Mouse (Mus musculus) embryo, embryonic 11.5 days (tissue): ENCODE measurements around the gene Nlrp3.
A peak's percentile ranks its signal among the peaks of the same experiment; 100 is the strongest.

Experiments
- DNase-seq: peaks from one replicate; pipeline ENCODE4 v3.0.0-alpha.2; 2012; ENCODE audit warnings: low read depth, low spot score

Nlrp3 gene

DNA sequence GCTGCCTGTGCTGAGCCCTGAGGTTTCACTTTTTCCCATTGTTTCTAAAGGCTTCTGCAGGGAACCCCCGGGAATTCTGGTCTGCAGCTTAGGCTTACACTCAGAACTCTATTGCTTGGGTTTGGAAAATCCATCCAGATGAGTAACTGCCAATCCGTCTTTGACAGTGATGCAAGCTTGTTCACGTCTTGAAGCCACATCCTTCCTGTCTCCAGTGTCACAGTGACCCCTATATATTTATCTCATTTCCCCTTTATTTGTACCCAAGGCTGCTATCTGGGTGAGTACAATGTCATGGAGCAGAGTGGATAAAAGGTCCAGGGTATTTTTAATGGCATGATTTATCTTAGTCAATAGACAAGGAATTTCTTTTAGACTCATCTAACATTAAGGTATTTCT lies at the start of gene Nlrp3:
Gene Nlrp3, plus strand, starts transcription at position 245 of the 400 bp plus-strand sequence.
- no peak for DNase-seq

DNA sequence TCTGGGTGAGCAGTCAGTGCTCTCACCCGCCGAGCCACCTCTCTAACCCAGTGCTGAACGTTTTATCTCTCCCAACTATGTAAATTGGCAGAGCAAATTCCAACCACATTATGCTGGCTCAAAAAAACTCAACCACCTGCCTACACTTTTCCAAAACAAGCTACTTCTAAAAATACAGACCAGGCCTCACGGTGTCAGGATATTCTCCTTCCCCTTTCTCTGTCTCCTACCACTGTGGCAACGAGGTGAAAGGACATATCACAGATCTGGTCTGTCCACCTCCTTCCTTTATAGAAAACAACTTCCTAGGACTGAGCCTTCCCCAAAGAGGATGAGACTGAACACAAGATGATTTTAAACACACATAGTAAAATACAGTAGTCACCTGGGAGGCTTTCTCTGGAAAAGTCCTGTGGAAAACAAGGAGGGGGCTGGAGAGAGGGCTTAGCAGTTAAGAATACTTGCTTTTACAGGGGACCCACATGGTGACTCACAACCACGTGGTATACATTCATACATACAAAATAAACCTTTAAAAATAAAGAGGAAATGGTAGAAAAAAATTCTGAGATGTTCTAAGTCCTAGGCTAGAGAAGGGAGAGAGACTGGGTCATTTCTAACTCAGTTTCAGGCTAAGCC lies 44.6 kb upstream of the Nlrp3 start:
- no peak for DNase-seq

DNA sequence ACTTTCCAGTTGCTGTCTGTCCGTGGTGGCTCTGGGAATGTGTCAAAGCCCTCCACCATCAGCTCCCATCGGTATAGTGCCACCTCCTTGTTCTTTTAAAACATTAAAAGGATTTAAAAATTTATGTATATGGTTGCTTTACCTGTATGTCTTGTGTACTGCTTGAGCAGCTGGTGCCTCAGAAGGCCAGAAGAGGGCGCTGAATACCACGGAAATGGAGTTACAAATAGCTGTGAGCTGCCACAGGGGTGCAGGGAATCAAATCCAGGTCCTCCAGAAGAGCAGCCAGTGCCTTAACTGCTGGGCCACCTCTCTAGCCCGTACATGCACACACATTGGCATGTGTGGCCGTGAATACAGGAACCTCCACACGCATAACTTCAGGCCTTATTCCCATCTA lies 43.6 kb upstream of the Nlrp3 start:
- DNase-seq = no peak

- no peak for DNase-seq
Observed at GRCm38 (mm10) chr11:59501978-59502700, 39.2 kb upstream of the Nlrp3 start.

- DNase-seq = peak; percentile 59
Observed at GRCm38 (mm10) chr11:59505351-59505838, 36.0 kb upstream of the Nlrp3 start.

DNA sequence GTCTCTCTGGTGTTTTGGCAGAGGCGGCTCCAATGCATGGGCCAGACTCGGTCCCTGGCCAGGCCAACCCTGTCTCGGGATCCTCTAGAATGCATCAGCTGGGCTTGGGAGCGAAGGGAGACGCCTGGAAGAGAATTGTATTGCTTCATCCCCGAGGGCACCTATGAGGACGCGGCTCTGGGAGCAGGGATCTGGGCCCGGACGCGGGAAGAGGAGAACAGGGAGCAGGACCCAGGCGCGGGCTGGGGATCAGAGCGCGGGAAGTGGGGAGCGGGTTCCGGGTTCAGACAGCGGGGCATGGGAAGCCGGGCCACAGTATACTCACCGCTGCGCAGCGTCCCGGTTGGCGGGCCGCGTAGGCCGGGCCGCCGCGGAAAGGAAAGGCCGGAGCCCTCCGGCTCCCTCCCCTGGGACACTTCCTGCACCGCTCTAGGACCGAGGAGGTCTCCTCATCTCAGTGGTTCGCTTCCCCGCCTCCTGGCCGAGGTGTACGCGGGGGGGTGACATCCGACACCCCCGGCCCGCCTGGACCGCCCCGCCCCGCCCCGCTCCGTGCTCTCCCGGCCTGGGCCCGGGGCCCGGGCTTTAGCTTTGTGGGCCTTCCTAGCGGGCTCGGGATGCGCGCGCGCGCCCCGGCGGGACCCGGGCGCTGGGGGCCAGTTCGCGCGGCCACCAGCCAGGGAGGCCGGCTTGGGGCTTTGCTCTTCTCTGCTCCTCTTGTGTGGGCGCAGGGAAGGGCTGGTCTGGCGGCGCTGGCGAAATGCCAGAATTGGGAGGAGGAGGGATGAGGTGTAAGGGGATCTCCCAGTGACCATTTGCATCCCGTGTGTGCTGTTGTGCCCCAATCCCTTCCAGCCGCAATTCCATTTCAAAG lies 35.3 kb upstream of the Nlrp3 start:
- DNase-seq = peak; percentile 79

DNA sequence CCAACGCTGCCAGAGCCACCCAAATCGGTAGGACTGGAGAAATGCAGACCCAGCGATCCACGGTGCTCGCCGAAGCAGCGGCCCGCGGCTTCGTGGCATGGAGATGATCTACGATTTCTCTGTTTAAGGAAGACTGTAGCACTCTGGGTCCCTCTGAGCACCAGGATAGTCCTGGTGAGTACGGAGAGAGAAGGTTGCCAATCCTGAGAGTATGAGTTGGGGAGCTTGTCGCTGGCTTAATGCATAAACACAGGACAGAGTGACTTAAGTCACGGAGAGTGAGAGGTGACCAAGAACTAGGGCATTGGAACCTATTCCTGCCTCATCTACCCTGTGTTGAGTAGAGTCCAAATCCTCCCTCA lies 34.7 kb upstream of the Nlrp3 start:
- DNase-seq = no peak

DNA sequence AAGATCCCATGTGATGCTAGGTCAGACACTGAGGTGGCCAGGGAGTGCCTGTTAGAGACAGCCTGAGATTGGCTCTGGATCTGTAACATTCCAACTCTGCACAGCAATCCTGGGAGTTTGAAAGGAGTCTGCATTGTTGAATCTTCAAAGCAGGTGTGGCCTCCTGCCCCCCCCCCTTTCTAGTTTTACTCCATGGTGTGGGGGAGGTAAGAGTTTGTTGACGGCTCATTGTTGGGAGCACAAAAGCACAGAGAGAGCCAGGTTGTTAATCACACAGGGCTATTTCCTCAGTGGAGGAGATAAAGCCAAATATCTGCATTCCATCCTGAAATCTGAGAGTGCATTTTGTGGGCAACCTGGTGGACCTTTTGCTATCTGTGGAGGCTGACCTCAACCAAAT lies 29.8 kb upstream of the Nlrp3 start:
- DNase-seq = no peak

DNA sequence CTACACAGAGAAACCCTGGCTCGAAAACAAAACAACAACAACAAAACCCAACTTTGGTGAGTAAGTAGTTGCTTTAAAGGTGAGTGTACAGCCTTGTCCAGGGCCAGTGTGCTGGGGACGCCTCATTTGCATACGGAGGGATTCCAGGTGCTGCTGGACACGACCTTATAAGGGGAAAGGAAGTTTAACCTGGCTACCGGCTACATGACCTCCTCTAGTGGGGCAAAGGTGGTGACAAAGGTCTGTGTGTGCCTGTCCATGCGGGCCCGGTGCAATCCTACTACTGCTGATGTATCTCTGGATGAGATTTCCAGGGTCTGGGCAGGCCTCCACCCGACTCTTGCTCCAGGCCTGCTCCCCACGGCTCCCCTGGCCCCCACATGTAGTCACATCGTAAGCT lies 28.6 kb upstream of the Nlrp3 start:
- no peak for DNase-seq

GRCm38 (mm10) chr11:59513556-59513955 lies 27.8 kb upstream of the Nlrp3 start:
- DNase-seq = no peak

DNA sequence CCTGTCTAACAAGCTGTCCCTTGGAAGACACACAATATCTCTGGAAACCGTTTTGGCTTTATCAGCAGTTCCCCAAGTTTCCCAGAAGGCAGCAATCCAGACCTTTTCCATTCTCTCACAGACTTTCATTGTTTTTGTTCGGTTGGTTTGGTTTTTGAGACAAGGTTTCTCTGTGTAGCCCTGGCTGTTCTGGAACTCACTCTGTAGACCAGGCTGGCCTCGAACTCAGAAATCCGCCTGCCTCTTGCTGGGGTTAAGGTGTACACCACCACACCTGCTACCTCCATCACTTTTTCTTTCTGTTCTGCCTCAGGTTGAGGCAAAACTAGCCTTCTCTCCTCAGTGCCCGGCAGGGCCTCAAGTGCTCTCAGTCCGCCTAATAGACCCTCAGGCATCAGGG lies 27.0 kb upstream of the Nlrp3 start:
- no peak for DNase-seq

- DNase-seq = no peak
Observed at GRCm38 (mm10) chr11:59514789-59515188, 26.6 kb upstream of the Nlrp3 start.

DNA sequence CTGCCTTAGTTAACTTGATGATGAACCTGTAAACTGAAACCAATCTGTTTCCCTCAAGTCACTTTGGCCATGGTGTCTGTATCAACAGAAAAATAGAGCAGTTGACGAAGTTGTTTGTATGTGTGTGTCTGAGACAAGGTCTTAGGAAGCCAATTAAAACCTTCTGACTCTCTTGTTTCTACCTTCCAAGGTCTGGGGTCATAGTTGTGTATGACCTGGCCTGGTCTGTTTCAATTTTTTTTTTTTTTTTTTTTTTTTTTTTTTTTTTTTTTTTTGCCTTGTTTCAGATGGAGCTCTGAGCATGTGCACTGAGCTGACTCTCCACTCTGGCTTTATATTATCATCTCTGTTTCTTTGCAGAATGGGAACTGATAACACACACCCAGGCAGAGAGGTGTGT lies 23.9 kb upstream of the Nlrp3 start:
- no peak for DNase-seq

DNA sequence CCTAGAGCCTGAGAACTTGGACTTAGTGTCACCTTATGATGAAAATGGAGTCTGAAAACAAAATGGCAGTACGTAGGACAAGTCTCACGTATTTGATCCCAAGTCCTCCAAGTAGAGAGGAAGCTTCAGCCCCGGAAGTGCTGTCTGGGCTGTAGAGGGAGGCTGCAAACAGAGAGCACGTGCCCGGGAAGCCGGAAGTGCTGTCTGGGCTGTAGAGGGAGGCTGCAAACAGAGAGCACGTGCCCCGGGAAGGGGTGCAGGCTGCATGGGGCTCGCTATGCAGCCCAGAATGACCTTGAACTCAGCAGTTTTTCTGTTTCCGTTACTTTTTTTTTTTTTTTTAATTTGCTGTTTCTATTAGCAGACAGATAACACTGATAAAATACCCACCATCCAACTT lies 23.1 kb upstream of the Nlrp3 start:
- no peak for DNase-seq

GRCm38 (mm10) chr11:59519741-59520495 lies 21.4 kb upstream of the Nlrp3 start:
- DNase-seq = no peak

GRCm38 (mm10) chr11:59524150-59524549 lies 17.2 kb upstream of the Nlrp3 start:
- DNase-seq = no peak

DNA sequence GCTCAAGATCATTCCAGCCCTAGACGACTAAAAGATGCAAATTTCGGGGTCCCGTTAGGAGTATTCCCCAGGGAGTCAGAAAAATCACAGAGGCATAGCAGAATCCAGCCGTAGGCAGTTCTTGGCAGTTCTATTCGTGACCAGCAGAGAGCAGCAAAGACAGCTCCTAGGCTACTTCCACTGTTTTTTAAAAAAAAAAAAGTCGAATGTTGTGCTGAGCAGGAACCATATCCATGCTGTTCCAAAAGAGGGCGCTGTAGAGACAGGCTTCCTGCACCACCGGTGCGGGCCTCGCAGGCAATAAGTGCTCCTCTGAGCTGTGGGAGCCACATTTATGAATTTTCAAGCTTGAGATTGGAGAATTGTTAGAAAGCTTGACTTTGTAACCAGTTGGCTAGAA lies 16.1 kb upstream of the Nlrp3 start:
- DNase-seq = peak; percentile 69

GRCm38 (mm10) chr11:59526472-59527080 lies 14.8 kb upstream of the Nlrp3 start, which contains the start of gene Zkscan17:
Zkscan17 (minus strand) TSS chr11:59526751.
- DNase-seq = no peak

GRCm38 (mm10) chr11:59530221-59530620 lies 11.1 kb upstream of the Nlrp3 start:
- DNase-seq = no peak

- DNase-seq = no peak
Observed at GRCm38 (mm10) chr11:59530870-59531535, 10.4 kb upstream of the Nlrp3 start.

GRCm38 (mm10) chr11:59531562-59531961 lies 9.8 kb upstream of the Nlrp3 start:
- no peak for DNase-seq
